Mouse (Mus musculus): ENCODE data around the gene Msi2.

DNA sequence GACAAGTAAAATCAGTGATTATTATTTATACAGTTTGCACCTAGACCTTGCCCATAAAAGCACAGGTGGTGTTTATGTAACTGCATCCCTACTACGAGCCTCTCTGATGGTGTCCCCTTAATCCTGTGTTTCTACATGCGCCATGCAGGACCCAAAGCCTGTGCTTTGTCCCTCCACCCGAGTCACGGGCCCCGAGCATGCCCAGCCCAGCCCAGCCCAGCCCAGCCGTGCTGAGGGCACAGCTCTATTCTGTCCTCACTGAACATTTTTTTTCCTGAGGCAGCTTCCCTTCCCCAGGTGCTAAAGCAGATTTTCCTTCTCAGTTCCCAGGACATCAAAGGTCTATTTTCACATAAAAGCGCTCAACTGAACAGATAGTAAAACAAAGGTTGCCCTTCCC, 41.0 kb downstream of the Msi2 start:
- TF ChIP-seq CTCF (IDR thresholded peaks at IDR 0.05; ENCODE audit: low read depth) = no peak
- TF ChIP-seq EP300 (IDR thresholded peaks at IDR 0.05; ENCODE audit: low read depth) = no peak
